Mouse (Mus musculus) C2C12 (cell line): ENCODE results near the gene Arhgap6.

ENCODE experiments used
- CEBPB ChIP-seq: IDR thresholded peaks from one replicate; pipeline ENCODE4 v1.6.1; 2011; ENCODE audit warnings: low read depth, mild to moderate bottlenecking, control low read depth, moderate library complexity
- CTCF ChIP-seq: IDR thresholded peaks from one replicate; pipeline ENCODE4 v1.5.1; 2011; ENCODE audit not compliant: control insufficient read depth, insufficient read depth, insufficient read length
- MAX ChIP-seq: IDR thresholded peaks from one replicate; pipeline ENCODE4 v1.6.1; 2011; ENCODE audit warnings: mild to moderate bottlenecking, control low read depth
- MYOG ChIP-seq: IDR thresholded peaks from one replicate; pipeline ENCODE4 v1.6.1; 2011; ENCODE audit not compliant: control insufficient read depth, insufficient read length; ENCODE audit errors: extremely low read depth
- USF1 ChIP-seq: IDR thresholded peaks from one replicate; pipeline ENCODE4 v1.6.1; 2011; ENCODE audit warnings: low read depth, mild to moderate bottlenecking, control low read depth, moderate library complexity

GRCm38 (mm10) chrX:169337559-169337958 lies 542.7 kb downstream of the Arhgap6 start:
- TF ChIP-seq CTCF (no peak), CEBPB (no peak), MYOG (no peak), USF1 (no peak), MAX (no peak)
